Mouse (Mus musculus) urinary bladder, postnatal 4 days (tissue): ENCODE results near the gene Hsd17b2.

Source experiments
- DNase-seq, 2 experiments: peaks; one replicate each; pipeline ENCODE4 v3.0.0; 2021 to 2022; ENCODE audit warnings: low spot score in 2 of 2

The Hsd17b2 gene

GRCm38 (mm10) chr8:117701859-117702258, at the start of gene Hsd17b2:
TSS of gene Hsd17b2 (plus strand) at chr8:117701904.
- DNase-seq = peak in 1 of 2 experiments; percentile 25

- no peak for DNase-seq
These were observed 49.4 kb upstream of the Hsd17b2 start for GRCm38 (mm10) chr8:117652318-117652717.

GRCm38 (mm10) chr8:117658990-117659389, 42.7 kb upstream of the Hsd17b2 start:
- DNase-seq = no peak

- DNase-seq = no peak
These were observed 41.2 kb upstream of the Hsd17b2 start for GRCm38 (mm10) chr8:117660358-117661031.

GRCm38 (mm10) chr8:117667349-117668124, 34.2 kb upstream of the Hsd17b2 start:
- no peak for DNase-seq

- no peak for DNase-seq
These were observed 31.2 kb upstream of the Hsd17b2 start for GRCm38 (mm10) chr8:117670461-117670860.

- no peak for DNase-seq
These were observed 29.1 kb upstream of the Hsd17b2 start for GRCm38 (mm10) chr8:117672558-117672957.

- peak in 1 of 2 experiments; percentile 26 for DNase-seq
These were observed 28.3 kb upstream of the Hsd17b2 start, which contains the start of gene Sdr42e1 for GRCm38 (mm10) chr8:117673430-117673830. TSS of gene Sdr42e1 (minus strand) at chr8:117673689.

- no peak for DNase-seq
These were observed 26.5 kb upstream of the Hsd17b2 start for GRCm38 (mm10) chr8:117675171-117675570.

GRCm38 (mm10) chr8:117676460-117676859, 25.2 kb upstream of the Hsd17b2 start:
- DNase-seq = no peak

GRCm38 (mm10) chr8:117677011-117677410, 24.7 kb upstream of the Hsd17b2 start:
- no peak for DNase-seq

- no peak for DNase-seq
These were observed 23.1 kb upstream of the Hsd17b2 start for GRCm38 (mm10) chr8:117678650-117679049.

- DNase-seq = no peak
These were observed 17.7 kb upstream of the Hsd17b2 start for GRCm38 (mm10) chr8:117683925-117684472.

GRCm38 (mm10) chr8:117684504-117684903, 17.2 kb upstream of the Hsd17b2 start:
- no peak for DNase-seq

GRCm38 (mm10) chr8:117687890-117688289, 13.8 kb upstream of the Hsd17b2 start:
- DNase-seq = no peak

GRCm38 (mm10) chr8:117692131-117692530, 9.6 kb upstream of the Hsd17b2 start:
- DNase-seq = no peak

- DNase-seq = no peak
These were observed 6.1 kb upstream of the Hsd17b2 start for GRCm38 (mm10) chr8:117695636-117696035.

- no peak for DNase-seq
These were observed 4.5 kb upstream of the Hsd17b2 start for GRCm38 (mm10) chr8:117697248-117697647.

- DNase-seq = no peak
These were observed 1.0 kb upstream of the Hsd17b2 start for GRCm38 (mm10) chr8:117700699-117701098.

GRCm38 (mm10) chr8:117701246-117701645, 458 bp upstream of the Hsd17b2 start:
- DNase-seq = no peak

GRCm38 (mm10) chr8:117702701-117703100, 997 bp downstream of the Hsd17b2 start:
- DNase-seq = no peak

- no peak for DNase-seq
These were observed 4.4 kb downstream of the Hsd17b2 start for GRCm38 (mm10) chr8:117706141-117706540.

GRCm38 (mm10) chr8:117712226-117712625, 10.5 kb downstream of the Hsd17b2 start:
- DNase-seq = no peak
